Mouse (Mus musculus): ENCODE measurements around the gene Gm10645. TPM values are rescaled to one million over a fixed set of nuclear protein-coding genes. Genes with fewer than 3 reads are reported as not detected.

Gene Gm10645
- 5.5 and 6.2 TPM in 2 replicates for polyA plus RNA-seq (2015; fragmentation: Nextera tagmentation; extraction: Ambion mirVana)

GRCm38 (mm10) chr8:83165931-83166867, at the start of gene Gm10645:
TSS of gene Gm10645 (minus strand) at chr8:83166170.
- H3K9me3 ChIP-seq (replicated peaks): no peaks in the 10 kb centered on the region
- WGBS: 2% methylated on average over 54 of the region's 54 CpGs
- H3K9ac ChIP-seq (replicated peaks): peak within 1 kb of the TSS; percentile 89
- H3K4me1 ChIP-seq: peaks cover 27% of the 10 kb centered on the region
- peak within 1 kb of the TSS; percentile 93 for H3K27ac ChIP-seq (replicated peaks)
- no peaks in the 10 kb centered on the region for H3K36me3 ChIP-seq
- peak within 1 kb of the TSS; percentile 79 for H3K4me3 ChIP-seq (replicated peaks)
- ATAC-seq (ENCODE audit: low FRiP score): peak; percentile 85
- no peaks in the 10 kb centered on the region for H3K27me3 ChIP-seq (replicated peaks)
- H3K4me2 ChIP-seq: peak within 1 kb of the TSS; percentile 59

GRCm38 (mm10) chr8:83215065-83215464, 49.1 kb upstream of the Gm10645 start:
- H3K36me3 ChIP-seq: peaks cover 7% of the 10 kb centered on the region
- H3K27me3 ChIP-seq (replicated peaks): no peaks in the 10 kb centered on the region
- H3K4me2 ChIP-seq: no peak overlapping the region
- no peak overlapping the region for H3K27ac ChIP-seq (replicated peaks)
- H3K9ac ChIP-seq (replicated peaks): no peak overlapping the region
- 61% methylated on average over 5 of the region's 5 CpGs for WGBS
- H3K4me1 ChIP-seq: no peaks in the 10 kb centered on the region
- no peaks in the 10 kb centered on the region for H3K9me3 ChIP-seq (replicated peaks)
- no peak overlapping the region for H3K4me3 ChIP-seq (replicated peaks)
- no peak for ATAC-seq (ENCODE audit: low FRiP score)

GRCm38 (mm10) chr8:83210676-83211075, 44.7 kb upstream of the Gm10645 start:
- Histone ChIP-seq H3K9ac (replicated peaks) (no peak overlapping the region), H3K36me3 (peaks cover 7% of the 10 kb centered on the region), H3K4me2 (no peak overlapping the region), H3K4me1 (no peaks in the 10 kb centered on the region), H3K4me3 (replicated peaks) (no peak overlapping the region), H3K9me3 (replicated peaks) (no peaks in the 10 kb centered on the region), H3K27ac (replicated peaks) (no peak overlapping the region), H3K27me3 (replicated peaks) (no peaks in the 10 kb centered on the region)
- no peak for ATAC-seq (ENCODE audit: low FRiP score)
- WGBS: 89% methylated on average over 7 of the region's 7 CpGs

- Histone ChIP-seq H3K9ac (replicated peaks) (no peak overlapping the region), H3K4me2 (no peak overlapping the region), H3K27ac (replicated peaks) (no peak overlapping the region), H3K4me1 (no peaks in the 10 kb centered on the region), H3K27me3 (replicated peaks) (no peaks in the 10 kb centered on the region), H3K9me3 (replicated peaks) (no peaks in the 10 kb centered on the region), H3K4me3 (replicated peaks) (no peak overlapping the region), H3K36me3 (peaks cover 7% of the 10 kb centered on the region)
- ATAC-seq (ENCODE audit: low FRiP score): no peak
- 69% methylated on average over 4 of the region's 4 CpGs for WGBS
These were observed 43.6 kb upstream of the Gm10645 start for GRCm38 (mm10) chr8:83209581-83209980.

- no peak for ATAC-seq (ENCODE audit: low FRiP score)
- H3K4me2 ChIP-seq: no peak overlapping the region
- WGBS: 79% methylated on average over 7 of the region's 7 CpGs
- H3K27ac ChIP-seq (replicated peaks): no peak overlapping the region
- H3K4me1 ChIP-seq: peaks cover 7% of the 10 kb centered on the region
- no peak overlapping the region for H3K9ac ChIP-seq (replicated peaks)
- no peaks in the 10 kb centered on the region; the same call in 1 of the 2 replicates for H3K36me3 ChIP-seq
- H3K4me3 ChIP-seq (replicated peaks): no peak overlapping the region
- H3K9me3 ChIP-seq (replicated peaks): no peaks in the 10 kb centered on the region
- no peaks in the 10 kb centered on the region for H3K27me3 ChIP-seq (replicated peaks)
These were observed 39.9 kb upstream of the Gm10645 start for GRCm38 (mm10) chr8:83205907-83206306.

GRCm38 (mm10) chr8:83202946-83203345, 37.0 kb upstream of the Gm10645 start:
- Histone ChIP-seq H3K4me2 (no peak overlapping the region), H3K4me1 (peaks cover 23% of the 10 kb centered on the region), H3K4me3 (replicated peaks) (no peak overlapping the region), H3K27me3 (replicated peaks) (no peaks in the 10 kb centered on the region), H3K36me3 (no peaks in the 10 kb centered on the region), H3K27ac (replicated peaks) (no peak overlapping the region), H3K9ac (replicated peaks) (no peak overlapping the region), H3K9me3 (replicated peaks) (no peaks in the 10 kb centered on the region)
- ATAC-seq (ENCODE audit: low FRiP score): no peak
- 92% methylated on average over 11 of the region's 11 CpGs for WGBS

GRCm38 (mm10) chr8:83200191-83201177, 34.5 kb upstream of the Gm10645 start:
- Histone ChIP-seq H3K9me3 (replicated peaks) (no peaks in the 10 kb centered on the region), H3K27me3 (replicated peaks) (no peaks in the 10 kb centered on the region), H3K36me3 (no peaks in the 10 kb centered on the region), H3K4me2 (no peak overlapping the region), H3K4me1 (peaks cover 32% of the 10 kb centered on the region), H3K9ac (replicated peaks) (no peak overlapping the region), H3K4me3 (replicated peaks) (no peak overlapping the region), H3K27ac (replicated peaks) (0 out of 2 replicates have a peak overlapping the region, but pooled peaks have one; percentile 23)
- ATAC-seq (ENCODE audit: low FRiP score): no peak
- WGBS: 75% methylated on average over 16 of the region's 16 CpGs

- ATAC-seq (ENCODE audit: low FRiP score): no peak
- H3K9me3 ChIP-seq (replicated peaks): no peaks in the 10 kb centered on the region
These were observed 33.7 kb upstream of the Gm10645 start for GRCm38 (mm10) chr8:83199715-83200114.

GRCm38 (mm10) chr8:83196088-83196487, 30.1 kb upstream of the Gm10645 start:
- Histone ChIP-seq H3K4me3 (replicated peaks) (no peak overlapping the region), H3K27ac (replicated peaks) (no peak overlapping the region; the same call in 1 of the 2 replicates), H3K4me1 (peaks cover 26% of the 10 kb centered on the region), H3K4me2 (no peak overlapping the region), H3K36me3 (no peaks in the 10 kb centered on the region), H3K9me3 (replicated peaks) (no peaks in the 10 kb centered on the region), H3K9ac (replicated peaks) (no peak overlapping the region), H3K27me3 (replicated peaks) (no peaks in the 10 kb centered on the region)
- no peak for ATAC-seq (ENCODE audit: low FRiP score)
- 55% methylated on average over 6 of the region's 6 CpGs for WGBS

More at GRCm38 (mm10) chr8:83199715-83200114, 33.7 kb upstream of the Gm10645 start:
- H3K27me3 ChIP-seq (replicated peaks): no peaks in the 10 kb centered on the region
- no peak overlapping the region for H3K27ac ChIP-seq (replicated peaks)
- H3K4me3 ChIP-seq (replicated peaks): no peak overlapping the region
- no peaks in the 10 kb centered on the region for H3K36me3 ChIP-seq
- H3K9ac ChIP-seq (replicated peaks): no peak overlapping the region
- peaks cover 32% of the 10 kb centered on the region for H3K4me1 ChIP-seq
- WGBS: 53% methylated on average over 8 of the region's 8 CpGs
- no peak overlapping the region for H3K4me2 ChIP-seq

GRCm38 (mm10) chr8:83189538-83190095, 23.6 kb upstream of the Gm10645 start:
- H3K4me3 ChIP-seq (replicated peaks): no peak overlapping the region
- no peak overlapping the region for H3K9ac ChIP-seq (replicated peaks)
- no peak for ATAC-seq (ENCODE audit: low FRiP score)
- peaks cover 7% of the 10 kb centered on the region; the same call in 1 of the 2 replicates for H3K4me1 ChIP-seq
- no peaks in the 10 kb centered on the region for H3K9me3 ChIP-seq (replicated peaks)
- no peak overlapping the region for H3K27ac ChIP-seq (replicated peaks)
- H3K27me3 ChIP-seq (replicated peaks): no peaks in the 10 kb centered on the region
- no peaks in the 10 kb centered on the region for H3K36me3 ChIP-seq
- WGBS: 82% methylated on average over 4 of the region's 4 CpGs
- no peak overlapping the region for H3K4me2 ChIP-seq

- WGBS: 59% methylated on average over 10 of the region's 10 CpGs
- ATAC-seq (ENCODE audit: low FRiP score): peak; percentile 45
- Histone ChIP-seq H3K9me3 (replicated peaks) (no peaks in the 10 kb centered on the region), H3K4me2 (no peak overlapping the region), H3K4me1 (peaks cover 17% of the 10 kb centered on the region; the same call in 1 of the 2 replicates), H3K27ac (replicated peaks) (0 out of 2 replicates have a peak overlapping the region, but pooled peaks have one; percentile 34), H3K4me3 (replicated peaks) (no peak overlapping the region), H3K36me3 (no peaks in the 10 kb centered on the region), H3K27me3 (replicated peaks) (no peaks in the 10 kb centered on the region), H3K9ac (replicated peaks) (no peak overlapping the region)
These were observed 21.5 kb upstream of the Gm10645 start for GRCm38 (mm10) chr8:83187363-83187962.
